Mouse (Mus musculus): ENCODE results near the gene Rpl19. TPM values are rescaled to one million over a fixed set of nuclear protein-coding genes. Genes with fewer than 3 reads are reported as not detected.

Rpl19 gene
- 1,095 and 1,157 TPM in 2 replicates for polyA plus RNA-seq (2014; fragmentation: Nextera tagmentation; extraction: Ambion mirVana)

- H3K4me3 ChIP-seq (ENCODE audit: low read depth, low read length), result peak within 1 kb of the TSS; percentile 88
- H3K36me3 ChIP-seq (ENCODE audit: control insufficient read depth, insufficient read depth, low read length), result peaks cover 35% of the 10 kb centered on the region
- peak within 1 kb of the TSS; percentile 99 for H3K9ac ChIP-seq (replicated peaks; ENCODE audit: low read depth, low read length)
- no peaks in the 10 kb centered on the region for H3K9me3 ChIP-seq (ENCODE audit: control insufficient read depth, low read depth, low read length)
- peaks cover 7% of the 10 kb centered on the region for H3K4me1 ChIP-seq (ENCODE audit: control insufficient read depth, insufficient read depth, low read length)
- H3K4me2 ChIP-seq (replicated peaks; ENCODE audit: low read depth, low read length), result peak within 1 kb of the TSS; percentile 74
- peak within 1 kb of the TSS; percentile 92 for H3K27ac ChIP-seq (ENCODE audit: low read length)
- H3K27me3 ChIP-seq (ENCODE audit: control insufficient read depth, insufficient read depth, low read length), result no peaks in the 10 kb centered on the region
- peak; percentile 74 for ATAC-seq (ENCODE audit: insufficient number of reproducible peaks, insufficient read depth, low FRiP score, low read depth)
- under 1% methylated on average over 59 of the region's 69 CpGs for WGBS
Measured at GRCm38 (mm10) chr11:98026570-98027296, at the start of gene Rpl19. Gene Rpl19 (plus strand): TSS chr11:98026710.

GRCm38 (mm10) chr11:97977797-97978196 lies 48.7 kb upstream of the Rpl19 start:
- Histone ChIP-seq H3K4me2 (replicated peaks; ENCODE audit: low read depth, low read length) (no peak overlapping the region), H3K9me3 (ENCODE audit: control insufficient read depth, low read depth, low read length) (no peaks in the 10 kb centered on the region), H3K4me1 (ENCODE audit: control insufficient read depth, insufficient read depth, low read length) (no peaks in the 10 kb centered on the region), H3K4me3 (ENCODE audit: low read depth, low read length) (no peak overlapping the region), H3K9ac (replicated peaks; ENCODE audit: low read depth, low read length) (no peak overlapping the region), H3K36me3 (ENCODE audit: control insufficient read depth, insufficient read depth, low read length) (no peaks in the 10 kb centered on the region), H3K27me3 (ENCODE audit: control insufficient read depth, insufficient read depth, low read length) (no peaks in the 10 kb centered on the region), H3K27ac (ENCODE audit: low read length) (no peak overlapping the region)
- ATAC-seq (ENCODE audit: insufficient number of reproducible peaks, insufficient read depth, low FRiP score, low read depth), result no peak
- WGBS, result 72% methylated on average over 5 of the region's 5 CpGs

GRCm38 (mm10) chr11:97978392-97978791 lies 48.1 kb upstream of the Rpl19 start:
- Histone ChIP-seq H3K4me2 (replicated peaks; ENCODE audit: low read depth, low read length) (no peak overlapping the region), H3K4me3 (ENCODE audit: low read depth, low read length) (no peak overlapping the region), H3K36me3 (ENCODE audit: control insufficient read depth, insufficient read depth, low read length) (no peaks in the 10 kb centered on the region), H3K9ac (replicated peaks; ENCODE audit: low read depth, low read length) (no peak overlapping the region), H3K27ac (ENCODE audit: low read length) (no peak overlapping the region), H3K4me1 (ENCODE audit: control insufficient read depth, insufficient read depth, low read length) (no peaks in the 10 kb centered on the region), H3K9me3 (ENCODE audit: control insufficient read depth, low read depth, low read length) (no peaks in the 10 kb centered on the region), H3K27me3 (ENCODE audit: control insufficient read depth, insufficient read depth, low read length) (no peaks in the 10 kb centered on the region)
- no peak for ATAC-seq (ENCODE audit: insufficient number of reproducible peaks, insufficient read depth, low FRiP score, low read depth)
- 83% methylated on average over 13 of the region's 13 CpGs for WGBS

DNA sequence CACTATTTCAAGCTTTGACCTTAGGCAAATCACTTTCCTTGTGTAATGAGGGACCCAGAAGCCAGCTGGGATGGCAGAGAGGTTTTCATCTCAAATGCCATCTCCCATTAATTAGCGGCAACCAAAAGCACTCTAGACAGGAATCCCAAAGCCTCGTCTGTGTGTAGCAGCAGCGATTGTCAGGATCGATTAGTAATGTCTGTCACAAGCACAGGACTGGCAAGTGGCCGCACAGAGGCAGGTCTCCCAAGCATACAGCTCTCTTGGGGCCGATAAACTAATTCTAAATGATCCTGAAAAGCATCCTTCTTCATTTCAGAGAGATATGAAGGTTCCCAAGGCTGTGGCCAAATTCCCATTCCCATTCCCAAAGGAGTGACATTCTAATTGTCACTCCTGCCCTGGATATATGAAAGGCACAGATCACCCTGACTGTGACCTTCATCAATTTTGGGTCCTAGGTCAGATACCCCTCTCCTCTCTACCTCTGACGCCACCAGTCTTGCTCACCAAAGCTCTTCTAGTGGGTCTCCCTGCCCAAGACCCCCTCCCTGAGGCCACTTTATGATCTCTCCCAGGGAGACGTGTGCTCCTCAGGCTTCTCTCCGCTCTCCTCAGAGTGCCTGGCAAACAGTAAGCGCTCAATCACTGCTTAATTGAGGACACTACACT lies 46.5 kb upstream of the Rpl19 start:
- ATAC-seq (ENCODE audit: insufficient number of reproducible peaks, insufficient read depth, low FRiP score, low read depth), result no peak
- WGBS, result 73% methylated on average over 10 of the region's 10 CpGs
- no peak overlapping the region for H3K4me3 ChIP-seq (ENCODE audit: low read depth, low read length)
- H3K4me1 ChIP-seq (ENCODE audit: control insufficient read depth, insufficient read depth, low read length), result no peaks in the 10 kb centered on the region
- no peaks in the 10 kb centered on the region for H3K27me3 ChIP-seq (ENCODE audit: control insufficient read depth, insufficient read depth, low read length)
- H3K4me2 ChIP-seq (replicated peaks; ENCODE audit: low read depth, low read length), result no peak overlapping the region
- H3K27ac ChIP-seq (ENCODE audit: low read length), result no peak overlapping the region
- H3K9me3 ChIP-seq (ENCODE audit: control insufficient read depth, low read depth, low read length), result no peaks in the 10 kb centered on the region
- H3K36me3 ChIP-seq (ENCODE audit: control insufficient read depth, insufficient read depth, low read length), result no peaks in the 10 kb centered on the region
- no peak overlapping the region for H3K9ac ChIP-seq (replicated peaks; ENCODE audit: low read depth, low read length)

GRCm38 (mm10) chr11:97980531-97980966 lies 46.0 kb upstream of the Rpl19 start:
- H3K27ac ChIP-seq (ENCODE audit: low read length), result no peak overlapping the region
- WGBS, result 57% methylated on average over 9 of the region's 9 CpGs

GRCm38 (mm10) chr11:97982721-97983120 lies 43.8 kb upstream of the Rpl19 start:
- no peaks in the 10 kb centered on the region for H3K4me1 ChIP-seq (ENCODE audit: control insufficient read depth, insufficient read depth, low read length)
- no peaks in the 10 kb centered on the region for H3K9me3 ChIP-seq (ENCODE audit: control insufficient read depth, low read depth, low read length)
- no peak overlapping the region for H3K9ac ChIP-seq (replicated peaks; ENCODE audit: low read depth, low read length)
- WGBS, result 77% methylated on average over 9 of the region's 9 CpGs
- H3K4me2 ChIP-seq (replicated peaks; ENCODE audit: low read depth, low read length), result no peak overlapping the region
- no peaks in the 10 kb centered on the region for H3K36me3 ChIP-seq (ENCODE audit: control insufficient read depth, insufficient read depth, low read length)
- H3K27ac ChIP-seq (ENCODE audit: low read length), result no peak overlapping the region
- ATAC-seq (ENCODE audit: insufficient number of reproducible peaks, insufficient read depth, low FRiP score, low read depth), result no peak
- H3K4me3 ChIP-seq (ENCODE audit: low read depth, low read length), result no peak overlapping the region
- peaks cover 12% of the 10 kb centered on the region; the same call in 1 of the 2 replicates for H3K27me3 ChIP-seq (ENCODE audit: control insufficient read depth, insufficient read depth, low read length)

More at GRCm38 (mm10) chr11:97980531-97980966, 46.0 kb upstream of the Rpl19 start:
- peak; percentile 28; the same call in 1 of the 2 replicates for ATAC-seq (ENCODE audit: insufficient number of reproducible peaks, insufficient read depth, low FRiP score, low read depth)
- H3K4me1 ChIP-seq (ENCODE audit: control insufficient read depth, insufficient read depth, low read length), result no peaks in the 10 kb centered on the region
- peaks cover 4% of the 10 kb centered on the region; the same call in 1 of the 2 replicates for H3K27me3 ChIP-seq (ENCODE audit: control insufficient read depth, insufficient read depth, low read length)
- no peaks in the 10 kb centered on the region for H3K9me3 ChIP-seq (ENCODE audit: control insufficient read depth, low read depth, low read length)
- H3K36me3 ChIP-seq (ENCODE audit: control insufficient read depth, insufficient read depth, low read length), result no peaks in the 10 kb centered on the region
- no peak overlapping the region for H3K9ac ChIP-seq (replicated peaks; ENCODE audit: low read depth, low read length)
- no peak overlapping the region for H3K4me3 ChIP-seq (ENCODE audit: low read depth, low read length)
- H3K4me2 ChIP-seq (replicated peaks; ENCODE audit: low read depth, low read length), result no peak overlapping the region

DNA sequence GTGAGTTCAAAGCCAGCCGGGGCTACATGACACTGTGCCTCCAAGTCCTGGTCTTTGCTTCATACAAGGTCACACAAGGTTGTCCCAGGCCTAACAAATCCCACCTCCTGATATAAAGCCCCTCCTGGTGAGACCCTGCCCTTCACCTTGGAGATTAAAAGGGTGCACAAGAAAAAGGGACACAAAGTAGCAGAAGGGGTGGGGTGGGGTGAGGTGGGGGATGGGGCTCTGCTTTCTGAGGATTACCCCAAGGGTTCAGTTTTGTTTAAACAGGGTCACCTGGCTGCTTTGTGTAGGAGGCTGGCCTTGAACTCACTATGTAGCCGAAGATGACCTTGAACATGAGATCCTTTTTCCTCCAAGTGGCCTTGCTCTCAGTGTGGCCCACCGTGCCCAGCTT lies 43.0 kb upstream of the Rpl19 start:
- H3K9ac ChIP-seq (replicated peaks; ENCODE audit: low read depth, low read length), result no peak overlapping the region
- no peak overlapping the region for H3K4me2 ChIP-seq (replicated peaks; ENCODE audit: low read depth, low read length)
- H3K4me3 ChIP-seq (ENCODE audit: low read depth, low read length), result no peak overlapping the region
- H3K36me3 ChIP-seq (ENCODE audit: control insufficient read depth, insufficient read depth, low read length), result no peaks in the 10 kb centered on the region
- 85% methylated on average over 3 of the region's 3 CpGs for WGBS
- H3K9me3 ChIP-seq (ENCODE audit: control insufficient read depth, low read depth, low read length), result no peaks in the 10 kb centered on the region
- peaks cover 12% of the 10 kb centered on the region; the same call in 1 of the 2 replicates for H3K27me3 ChIP-seq (ENCODE audit: control insufficient read depth, insufficient read depth, low read length)
- no peak overlapping the region for H3K27ac ChIP-seq (ENCODE audit: low read length)
- ATAC-seq (ENCODE audit: insufficient number of reproducible peaks, insufficient read depth, low FRiP score, low read depth), result no peak
- no peaks in the 10 kb centered on the region for H3K4me1 ChIP-seq (ENCODE audit: control insufficient read depth, insufficient read depth, low read length)

DNA sequence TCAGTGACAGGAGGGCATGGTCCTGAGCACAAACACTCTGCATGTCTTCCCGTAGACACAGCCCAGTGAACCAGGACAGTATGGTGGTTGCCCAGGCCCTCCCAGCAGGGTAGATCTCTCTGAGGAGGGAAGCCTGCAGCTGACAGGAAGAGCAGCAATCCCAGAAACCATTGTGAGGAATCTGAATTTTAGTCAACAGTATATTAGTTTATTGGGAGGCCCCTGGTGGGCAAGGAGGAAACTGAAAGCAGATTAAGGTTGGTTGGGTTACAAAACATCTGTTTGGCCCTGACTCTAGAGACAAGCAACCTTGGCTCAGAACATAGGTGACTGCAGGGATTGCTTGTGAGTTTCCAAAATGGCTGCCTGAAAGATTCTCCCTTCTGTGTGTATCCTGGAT lies 42.5 kb upstream of the Rpl19 start:
- WGBS, result 71% methylated on average over 1 of the region's 1 CpGs
- no peaks in the 10 kb centered on the region for H3K4me1 ChIP-seq (ENCODE audit: control insufficient read depth, insufficient read depth, low read length)
- H3K9me3 ChIP-seq (ENCODE audit: control insufficient read depth, low read depth, low read length), result no peaks in the 10 kb centered on the region
- no peak for ATAC-seq (ENCODE audit: insufficient number of reproducible peaks, insufficient read depth, low FRiP score, low read depth)
- H3K36me3 ChIP-seq (ENCODE audit: control insufficient read depth, insufficient read depth, low read length), result no peaks in the 10 kb centered on the region
- H3K27ac ChIP-seq (ENCODE audit: low read length), result no peak overlapping the region
- H3K4me3 ChIP-seq (ENCODE audit: low read depth, low read length), result no peak overlapping the region
- no peak overlapping the region for H3K9ac ChIP-seq (replicated peaks; ENCODE audit: low read depth, low read length)
- H3K27me3 ChIP-seq (ENCODE audit: control insufficient read depth, insufficient read depth, low read length), result peaks cover 12% of the 10 kb centered on the region; the same call in 1 of the 2 replicates
- no peak overlapping the region for H3K4me2 ChIP-seq (replicated peaks; ENCODE audit: low read depth, low read length)

Measured in stomach, embryonic 14.5 days (tissue).